ENCODE assay signal across 21 mouse cellular contexts in genomic region chr6:71425681-71426080, GRCm38 (mm10). TPM values are rescaled to one million over a fixed set of nuclear protein-coding genes. Genes with fewer than 3 reads are reported as not detected.
"Had no signal": no experiment of that assay in that cellular context is flagged by ENCODE, and none has a peak within 500 bp of the region (broad histone marks: within the 10 kb centered on the region; RNA-seq: fewer than 3 reads in every experiment).

No protein-coding gene starts in this region.

- H3K4me1 ChIP-seq: midbrain, embryonic 10.5 days; midbrain, embryonic 12.5 days; neural tube, embryonic 13.5 days; neural tube, embryonic 15.5 days had no signal

- H3K9me3 ChIP-seq: midbrain, embryonic 10.5 days; midbrain, embryonic 12.5 days; neural tube, embryonic 13.5 days; neural tube, embryonic 15.5 days had no signal

- H3K27ac ChIP-seq: midbrain, embryonic 10.5 days; midbrain, embryonic 12.5 days; neural tube, embryonic 13.5 days; neural tube, embryonic 15.5 days had no signal

- H3K4me2 ChIP-seq: lung, embryonic 14.5 days; midbrain, embryonic 12.5 days; neural tube, embryonic 13.5 days; neural tube, embryonic 15.5 days had no signal

- H3K4me3 ChIP-seq: midbrain, embryonic 10.5 days; midbrain, embryonic 12.5 days; myocyte; neural tube, embryonic 13.5 days; neural tube, embryonic 15.5 days had no signal

- H3K9ac ChIP-seq: lung, embryonic 14.5 days; midbrain, embryonic 12.5 days; neural tube, embryonic 13.5 days; neural tube, embryonic 15.5 days had no signal

- H3K27me3 ChIP-seq: midbrain, embryonic 12.5 days; neural tube, embryonic 13.5 days; neural tube, embryonic 15.5 days had no signal

- DNase-seq: lung, adult 18-20 months; lung, embryonic 14.5 days; lung, postnatal 10 days; lung, postnatal 4 days; midbrain, embryonic 14.5 days; retina, postnatal 1 day; right cerebral cortex, postnatal 14 days; right cerebral cortex, postnatal 4 days; spleen, adult 18-20 months; thymus, adult 18-20 months; thymus, postnatal 14 days; thymus, postnatal 36 days had no signal

- ATAC-seq: midbrain, embryonic 16.5 days had no signal

RNA-seq across cellular contexts. Expression of gene Cd8a, which starts 52.5 kb away (rescaled TPM):
- polyA plus RNA-seq: liver, embryonic 16.5 days; lung, embryonic 14.5 days; midbrain, embryonic 10.5 days; midbrain, embryonic 12.5 days; midbrain, embryonic 14.5 days; midbrain, embryonic 16.5 days; myocyte; neural tube, embryonic 11.5 days; neural tube, embryonic 13.5 days; neural tube, embryonic 15.5 days; stomach, embryonic 16.5 days had no signal
